Mouse (Mus musculus) lung, embryonic 15.5 days (tissue): ENCODE measurements around the gene Rusc1. TPM values are rescaled to one million over a fixed set of nuclear protein-coding genes. Genes with fewer than 3 reads are reported as not detected.

Experiments
- ATAC-seq: fragments of 200-750 bp; cut with Nextera tagmentation; 2 replicates; pipeline ENCODE4 v1.8.0; 2017; ENCODE audit warnings: moderate number of reproducible peaks, borderline replicate concordance; ENCODE audit not compliant: low FRiP score, low TSS enrichment; ENCODE audit errors: extremely low read depth
- H3K27ac ChIP-seq: fragments of 300-500 bp; sonication (generic); 2 replicates; pipeline ENCODE4 v1.5.1; 2015; ENCODE audit warnings: moderate library complexity, mild to moderate bottlenecking, inconsistent platforms
- H3K27me3 ChIP-seq: fragments of 300-500 bp; sonication (generic); 2 replicates; pipeline ENCODE4 v1.6.1; 2015; ENCODE audit warnings: inconsistent platforms
- H3K36me3 ChIP-seq: fragments of 300-500 bp; sonication (generic); 2 replicates; pipeline ENCODE4 v1.6.1; 2015; ENCODE audit warnings: inconsistent platforms
- H3K4me1 ChIP-seq: fragments of 300-500 bp; sonication (generic); 2 replicates; pipeline ENCODE4 v1.6.1; 2015; ENCODE audit warnings: inconsistent platforms
- H3K4me2 ChIP-seq: fragments of 300-500 bp; sonication (generic); 2 replicates; pipeline ENCODE4 v1.6.1; 2015; ENCODE audit warnings: inconsistent platforms, mild to moderate bottlenecking, moderate library complexity
- H3K4me3 ChIP-seq: fragments of 300-500 bp; sonication (generic); 2 replicates; pipeline ENCODE4 v1.5.1; 2015; ENCODE audit warnings: mild to moderate bottlenecking, inconsistent platforms
- H3K9ac ChIP-seq: fragments of 300-500 bp; sonication (generic); 2 replicates; pipeline ENCODE4 v1.6.1; 2015; ENCODE audit warnings: inconsistent platforms
- H3K9me3 ChIP-seq: fragments of 300-500 bp; sonication (generic); 2 replicates; pipeline ENCODE4 v1.6.1; 2016; ENCODE audit warnings: inconsistent platforms
- WGBS: fragments of 180-500 bp; shearing (Covaris S2); methylation state at CpG from one replicate; pipeline ENCODE4 v1.1.7; 2015; 5-methylcytosine and 5-hydroxymethylcytosine counted together
- polyA plus RNA-seq: library from polyadenylated mRNA; unstranded; fragments of >200 nt; fragmentation: Nextera tagmentation; extraction: Ambion mirVana; gene quantifications from 2 replicates; pipeline ENCODE4 v1.2.1, GENCODE M21; 2015

Rusc1 gene
- polyA plus RNA-seq, 1 experiment from 2014 or later, result 16.6 TPM

DNA sequence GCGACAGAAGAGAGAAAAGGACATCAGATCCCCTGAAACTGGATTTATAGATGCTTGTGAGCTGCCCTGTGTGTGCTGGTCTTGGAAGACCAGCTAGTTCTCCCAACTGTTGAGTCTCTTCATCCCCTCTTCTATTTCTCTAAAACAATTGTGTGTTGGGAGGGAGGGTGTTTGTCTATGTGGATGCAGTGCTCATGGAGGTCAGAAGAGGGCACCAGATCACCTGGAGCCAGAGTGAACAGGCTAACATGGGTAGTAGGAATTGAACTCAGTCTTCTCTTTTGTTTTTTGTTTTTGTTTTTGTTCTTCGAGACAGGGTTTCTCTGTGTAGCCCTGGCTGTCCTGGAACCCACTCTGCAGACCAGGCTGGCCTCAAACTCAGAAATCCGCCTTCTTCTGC is 34.3 kb downstream of the Rusc1 start:
- Histone ChIP-seq H3K4me3 (no peak overlapping the region), H3K36me3 (peaks cover 91% of the 10 kb centered on the region), H3K27ac (no peak overlapping the region), H3K9me3 (no peaks in the 10 kb centered on the region), H3K4me2 (no peak overlapping the region), H3K4me1 (no peaks in the 10 kb centered on the region), H3K27me3 (no peaks in the 10 kb centered on the region), H3K9ac (no peak overlapping the region)
- no peak for ATAC-seq
- 79% methylated on average over 3 of the region's 3 CpGs for WGBS

DNA sequence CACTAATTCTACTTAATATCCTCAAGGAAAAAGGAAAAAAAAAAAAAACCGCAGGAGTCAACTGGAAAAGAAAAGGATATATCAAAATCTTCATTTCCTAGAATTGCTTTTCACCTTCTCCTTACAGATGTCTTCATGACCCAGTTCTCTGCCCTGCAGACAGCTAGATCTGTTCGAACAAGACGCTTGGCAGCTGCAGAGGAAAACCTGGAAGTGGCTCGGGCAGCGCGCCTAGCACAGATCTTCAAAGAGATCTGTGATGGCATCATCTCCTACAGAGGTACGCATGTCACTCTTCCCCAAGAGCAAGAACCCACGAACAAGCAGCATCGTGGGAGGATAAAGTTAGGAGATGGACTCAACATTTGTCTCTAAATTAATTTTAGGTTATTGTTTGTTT is 34.8 kb downstream of the Rusc1 start:
- 93% methylated on average over 9 of the region's 9 CpGs for WGBS
- Histone ChIP-seq H3K27me3 (no peaks in the 10 kb centered on the region), H3K4me2 (no peak overlapping the region), H3K4me1 (no peaks in the 10 kb centered on the region), H3K9me3 (no peaks in the 10 kb centered on the region), H3K9ac (no peak overlapping the region), H3K27ac (no peak overlapping the region), H3K4me3 (no peak overlapping the region), H3K36me3 (peaks cover 89% of the 10 kb centered on the region)
- ATAC-seq, result no peak

DNA sequence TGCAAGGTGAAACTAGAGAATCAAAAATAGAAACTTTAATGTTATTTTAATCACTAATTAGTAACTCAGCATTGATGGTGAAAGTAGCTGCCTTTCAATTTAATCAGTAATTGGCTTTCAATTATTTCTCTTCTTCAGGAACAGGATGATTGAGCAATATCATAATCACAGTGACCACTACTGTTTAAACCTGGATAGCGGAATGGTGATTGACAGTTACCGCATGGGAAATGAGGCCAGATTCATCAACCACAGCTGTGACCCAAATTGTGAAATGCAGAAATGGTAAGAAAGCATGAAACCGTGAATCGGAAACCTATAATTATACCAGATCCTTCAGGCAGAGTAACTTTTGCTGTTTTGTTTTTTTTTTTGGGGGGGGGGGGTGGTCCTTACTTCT is 49.8 kb downstream of the Rusc1 start:
- Histone ChIP-seq H3K9ac (no peak overlapping the region), H3K36me3 (peaks cover 78% of the 10 kb centered on the region), H3K4me3 (no peak overlapping the region), H3K4me1 (no peaks in the 10 kb centered on the region), H3K9me3 (no peaks in the 10 kb centered on the region), H3K27me3 (no peaks in the 10 kb centered on the region), H3K27ac (no peak overlapping the region), H3K4me2 (no peak overlapping the region)
- 95% methylated on average over 4 of the region's 4 CpGs for WGBS
- ATAC-seq, result no peak

Other genes with a start within 250 kb of the Rusc1 start
- gene Msto1, start 179.3 kb downstream of the Rusc1 start, polyA plus RNA-seq, result 45.1 and 46.1 TPM in 2 replicates
- gene Ash1l, start 142.7 kb downstream of the Rusc1 start, polyA plus RNA-seq, result 16.9 and 20.1 TPM in 2 replicates
- gene Dap3, start 142.1 kb downstream of the Rusc1 start, polyA plus RNA-seq, result 139 and 140 TPM in 2 replicates
- gene Gm43738, start 7.8 kb upstream of the Rusc1 start, polyA plus RNA-seq, result 0.17 TPM in 1 of 2 replicates, not detected in the other
- gene Fdps, start 8.6 kb upstream of the Rusc1 start, polyA plus RNA-seq, result 166 TPM in 2 replicates
- 0.17 and 0.92 TPM in 2 replicates for gene Pklr, start 42.8 kb upstream of the Rusc1 start, polyA plus RNA-seq
- 1.2 and 1.9 TPM in 2 replicates for gene Hcn3, start 66.9 kb upstream of the Rusc1 start, polyA plus RNA-seq
- gene Clk2, start 71.5 kb upstream of the Rusc1 start, polyA plus RNA-seq, result 27.8 and 28.9 TPM in 2 replicates
- 106 and 110 TPM in 2 replicates for gene Scamp3, start 84.2 kb upstream of the Rusc1 start, polyA plus RNA-seq
- 12.9 and 18.4 TPM in 2 replicates for gene Fam189b, start 89.8 kb upstream of the Rusc1 start, polyA plus RNA-seq
- 37.2 and 42.6 TPM in 2 replicates for gene Gba, start 109.6 kb upstream of the Rusc1 start, polyA plus RNA-seq
- 54.4 and 58.4 TPM in 2 replicates for gene Thbs3, start 121.9 kb upstream of the Rusc1 start, polyA plus RNA-seq
- gene Mtx1, start 133.8 kb upstream of the Rusc1 start, polyA plus RNA-seq, result 195 and 197 TPM in 2 replicates
- 74.3 and 88.9 TPM in 2 replicates for gene Muc1, start 135.7 kb upstream of the Rusc1 start, polyA plus RNA-seq
- 282 and 311 TPM in 2 replicates for gene Krtcap2, start 152.7 kb upstream of the Rusc1 start, polyA plus RNA-seq
- 7.2 and 7.9 TPM in 2 replicates for gene Trim46, start 153.0 kb upstream of the Rusc1 start, polyA plus RNA-seq
- gene Dpm3, start 166.0 kb upstream of the Rusc1 start, polyA plus RNA-seq, result 122 and 130 TPM in 2 replicates
- gene Slc50a1, start 177.3 kb upstream of the Rusc1 start, polyA plus RNA-seq, result 62.3 and 65.4 TPM in 2 replicates
- 89.7 and 94.5 TPM in 2 replicates for gene Efna1, start 187.8 kb upstream of the Rusc1 start, polyA plus RNA-seq
- 5.8 and 6.0 TPM in 2 replicates for gene Efna3, start 229.7 kb upstream of the Rusc1 start, polyA plus RNA-seq
- 29.0 and 29.9 TPM in 2 replicates for gene Efna4, start 244.7 kb upstream of the Rusc1 start, polyA plus RNA-seq